Mouse (Mus musculus) heart, postnatal 0 days (tissue): ENCODE measurements around the gene Krt77. TPM values are rescaled to one million over a fixed set of nuclear protein-coding genes. Genes with fewer than 3 reads are reported as not detected.

Source experiments
- ATAC-seq: fragments of 200-750 bp; cut with Nextera tagmentation; 2 replicates; pipeline ENCODE4 v1.8.0; 2017; ENCODE audit warnings: low read depth, moderate number of reproducible peaks, moderate library complexity; ENCODE audit not compliant: insufficient read depth
- DNase-seq: peaks from one replicate; pipeline ENCODE4 v3.0.0-alpha.2; 2016; ENCODE audit warnings: low spot score
- H3K27ac ChIP-seq: fragments of 300-500 bp; sonication (generic); 2 replicates; pipeline ENCODE4 v1.5.1; 2014; ENCODE audit warnings: low read depth, mild to moderate bottlenecking
- H3K27me3 ChIP-seq: fragments of 300-500 bp; sonication (generic); 2 replicates; pipeline ENCODE4 v1.6.1; 2014; ENCODE audit warnings: low read length, mixed read lengths; ENCODE audit not compliant: control insufficient read depth, insufficient read depth
- H3K36me3 ChIP-seq: fragments of 300-500 bp; sonication (generic); replicated peaks from 2 replicates; pipeline ENCODE4 v1.6.1; 2014; ENCODE audit warnings: low read length, mixed read lengths; ENCODE audit not compliant: control insufficient read depth, insufficient read depth
- H3K4me1 ChIP-seq: fragments of 300-500 bp; sonication (generic); 2 replicates; pipeline ENCODE4 v1.6.1; 2014; ENCODE audit warnings: antibody characterized with exemption; ENCODE audit not compliant: control insufficient read depth, insufficient read depth
- H3K4me2 ChIP-seq: fragments of 300-500 bp; sonication (generic); 2 replicates; pipeline ENCODE4 v1.6.1; 2014; ENCODE audit warnings: low read depth, mild to moderate bottlenecking, low read length, moderate library complexity
- H3K4me3 ChIP-seq: fragments of 300-500 bp; sonication (generic); 2 replicates; pipeline ENCODE4 v1.5.1; 2014; ENCODE audit warnings: low read depth, low read length
- H3K9ac ChIP-seq: fragments of 300-500 bp; sonication (generic); replicated peaks from 2 replicates; pipeline ENCODE4 v1.6.1; 2014; ENCODE audit warnings: low read depth, low read length, mixed read lengths
- H3K9me3 ChIP-seq: fragments of 300-500 bp; sonication (generic); replicated peaks from 2 replicates; pipeline ENCODE4 v1.6.1; 2016; ENCODE audit warnings: low read length; ENCODE audit not compliant: control insufficient read depth
- CTCF ChIP-seq: IDR thresholded peaks from 2 replicates; pipeline ENCODE4 v1.5.1; 2016; ENCODE audit warnings: antibody characterized with exemption, control low read depth, low read depth
- EP300 ChIP-seq: IDR thresholded peaks from 2 replicates; pipeline ENCODE4 v1.6.1; 2016; ENCODE audit warnings: antibody characterized with exemption, low read depth
- WGBS: fragments of 180-500 bp; shearing (Covaris S2); extraction: QIAGEN DNeasy Blood & Tissue Kit; methylation state at CpG from one replicate; pipeline ENCODE4 v1.1.7; 2014; 5-methylcytosine and 5-hydroxymethylcytosine counted together
- polyA plus RNA-seq: library from polyadenylated mRNA; unstranded; fragments of >200 nt; fragmentation: Nextera tagmentation; extraction: Ambion mirVana; gene quantifications from 2 replicates; pipeline ENCODE4 v1.2.1, GENCODE M21; 2015
- total RNA-seq: library from RNA; depleted of rRNA; stranded (reverse); fragments of >200 nt; gene quantifications from 2 replicates; pipeline ENCODE4 v1.2.3, GENCODE M21; 2014; ENCODE audit warnings: low replicate concordance

Gene Krt77
- total and polyA plus RNA-seq, 2 experiments from 2014 or later: not detected

- H3K27ac ChIP-seq: no peak within 1 kb of the TSS
- no peak within 1 kb of the TSS for H3K4me2 ChIP-seq
- DNase-seq: no peak
- H3K4me3 ChIP-seq: no peak within 1 kb of the TSS
- no peak within 1 kb of the TSS for H3K9ac ChIP-seq
- WGBS: 55% methylated on average over 4 of the region's 4 CpGs
- ATAC-seq: no peak
- TF ChIP-seq CTCF: no peak
- no peak for TF ChIP-seq EP300
- no peaks in the 10 kb centered on the region for H3K9me3 ChIP-seq
- no peaks in the 10 kb centered on the region for H3K4me1 ChIP-seq
- no peaks in the 10 kb centered on the region for H3K27me3 ChIP-seq
- no peaks in the 10 kb centered on the region for H3K36me3 ChIP-seq
These were observed 23.3 kb upstream of the Krt77 start, which contains the start of gene Krt76 for GRCm38 (mm10) chr15:101892820-101893219. Gene Krt76, minus strand, starts transcription at chr15:101892920.

- Histone ChIP-seq H3K4me3 (no peak overlapping the region), H3K4me2 (no peak overlapping the region), H3K36me3 (no peaks in the 10 kb centered on the region), H3K27me3 (peaks cover 15% of the 10 kb centered on the region; the same call in 1 of the 2 replicates), H3K9me3 (no peaks in the 10 kb centered on the region), H3K4me1 (no peaks in the 10 kb centered on the region), H3K27ac (no peak overlapping the region), H3K9ac (no peak overlapping the region)
- ATAC-seq (no peak), DNase-seq (no peak)
- TF ChIP-seq CTCF (no peak), EP300 (no peak)
- WGBS: 12% methylated on average over 11 of the region's 11 CpGs
These were observed 10.3 kb upstream of the Krt77 start for GRCm38 (mm10) chr15:101879776-101880175.

- ATAC-seq: no peak
These were observed 8.5 kb upstream of the Krt77 start for GRCm38 (mm10) chr15:101878041-101878440.

GRCm38 (mm10) chr15:101874383-101874782, 4.9 kb upstream of the Krt77 start:
- Histone ChIP-seq H3K9ac (no peak overlapping the region), H3K27me3 (peaks cover 15% of the 10 kb centered on the region; the same call in 1 of the 2 replicates), H3K4me1 (no peaks in the 10 kb centered on the region), H3K4me3 (no peak overlapping the region), H3K36me3 (no peaks in the 10 kb centered on the region), H3K9me3 (no peaks in the 10 kb centered on the region), H3K4me2 (no peak overlapping the region), H3K27ac (no peak overlapping the region)
- WGBS: 67% methylated on average over 1 of the region's 1 CpGs
- DNase-seq: no peak
- ATAC-seq: no peak
- TF ChIP-seq CTCF: no peak
- TF ChIP-seq EP300: no peak

More at GRCm38 (mm10) chr15:101878041-101878440, 8.5 kb upstream of the Krt77 start:
- H3K4me1 ChIP-seq: no peaks in the 10 kb centered on the region
- TF ChIP-seq EP300 (no peak), CTCF (no peak)
- H3K36me3 ChIP-seq: no peaks in the 10 kb centered on the region
- no peak for DNase-seq
- H3K4me2 ChIP-seq: no peak overlapping the region
- WGBS: 51% methylated on average over 2 of the region's 2 CpGs
- H3K27ac ChIP-seq: no peak overlapping the region
- H3K27me3 ChIP-seq: peaks cover 14% of the 10 kb centered on the region; the same call in 1 of the 2 replicates
- H3K9ac ChIP-seq: no peak overlapping the region
- no peak overlapping the region for H3K4me3 ChIP-seq
- no peaks in the 10 kb centered on the region for H3K9me3 ChIP-seq

GRCm38 (mm10) chr15:101873231-101873630, 3.7 kb upstream of the Krt77 start:
- no peaks in the 10 kb centered on the region for H3K9me3 ChIP-seq
- ATAC-seq (no peak), DNase-seq (no peak)
- H3K9ac ChIP-seq: no peak overlapping the region
- no peaks in the 10 kb centered on the region for H3K36me3 ChIP-seq
- H3K4me2 ChIP-seq: no peak overlapping the region
- 69% methylated on average over 4 of the region's 4 CpGs for WGBS
- no peak overlapping the region for H3K4me3 ChIP-seq
- H3K4me1 ChIP-seq: no peaks in the 10 kb centered on the region
- no peak overlapping the region for H3K27ac ChIP-seq
- H3K27me3 ChIP-seq: peaks cover 22% of the 10 kb centered on the region; the same call in 1 of the 2 replicates
- no peak for TF ChIP-seq CTCF

- H3K4me3 ChIP-seq: no peak overlapping the region
- TF ChIP-seq CTCF (no peak), EP300 (no peak)
- no peaks in the 10 kb centered on the region for H3K4me1 ChIP-seq
- H3K36me3 ChIP-seq: no peaks in the 10 kb centered on the region
- H3K9ac ChIP-seq: no peak overlapping the region
- no peak overlapping the region for H3K4me2 ChIP-seq
- WGBS: 43% methylated on average over 7 of the region's 7 CpGs
- H3K27ac ChIP-seq: no peak overlapping the region
- no peaks in the 10 kb centered on the region for H3K9me3 ChIP-seq
- DNase-seq: no peak
- no peak for ATAC-seq
- H3K27me3 ChIP-seq: peaks cover 18% of the 10 kb centered on the region; the same call in 1 of the 2 replicates
These were observed 2.8 kb downstream of the Krt77 start for GRCm38 (mm10) chr15:101866754-101867153.
